Mouse (Mus musculus) liver, embryonic 16.5 days (tissue): ENCODE measurements around the gene Pcbp1. TPM values are rescaled to one million over a fixed set of nuclear protein-coding genes. Genes with fewer than 3 reads are reported as not detected.
A peak's percentile ranks its signal among the peaks of the same experiment; 100 is the strongest.

Experiments
- ATAC-seq: fragments of 200-750 bp; cut with Nextera tagmentation; 2 replicates; pipeline ENCODE4 v1.8.0; 2017; ENCODE audit warnings: low read depth, mild to moderate bottlenecking, moderate number of reproducible peaks, moderate library complexity
- H3K27ac ChIP-seq: fragments of 300-500 bp; sonication (generic); 2 replicates; pipeline ENCODE4 v1.5.1; 2014; ENCODE audit warnings: mild to moderate bottlenecking, low read length
- H3K27me3 ChIP-seq: fragments of 300-500 bp; sonication (generic); 2 replicates; pipeline ENCODE4 v1.6.1; 2014; ENCODE audit warnings: low read depth, low read length, mixed read lengths; ENCODE audit not compliant: control insufficient read depth, insufficient read depth
- H3K36me3 ChIP-seq: fragments of 300-500 bp; sonication (generic); 2 replicates; pipeline ENCODE4 v1.6.1; 2014; ENCODE audit warnings: mild to moderate bottlenecking; ENCODE audit not compliant: control insufficient read depth, insufficient read depth
- H3K4me1 ChIP-seq: fragments of 300-500 bp; sonication (generic); 2 replicates; pipeline ENCODE4 v1.6.1; 2014; ENCODE audit warnings: low read depth, low read length, mixed read lengths; ENCODE audit not compliant: control insufficient read depth
- H3K4me2 ChIP-seq: fragments of 300-500 bp; sonication (generic); 2 replicates; pipeline ENCODE4 v1.6.1; 2014; ENCODE audit warnings: low read depth, low read length, mixed read lengths
- H3K4me3 ChIP-seq: fragments of 300-500 bp; sonication (generic); 2 replicates; pipeline ENCODE4 v1.5.1; 2014; ENCODE audit warnings: low read depth, mild to moderate bottlenecking, low read length
- H3K9ac ChIP-seq: fragments of 300-500 bp; sonication (generic); 2 replicates; pipeline ENCODE4 v1.6.1; 2014; ENCODE audit warnings: low read depth, low read length
- H3K9me3 ChIP-seq: fragments of 300-500 bp; sonication (generic); replicated peaks from 2 replicates; pipeline ENCODE4 v1.6.1; 2016; ENCODE audit warnings: low read length; ENCODE audit not compliant: control insufficient read depth
- WGBS: fragments of 180-500 bp; shearing (Covaris S2); extraction: QIAGEN DNeasy Blood & Tissue Kit; methylation state at CpG from one replicate; pipeline ENCODE4 v1.1.7; 2014; ENCODE audit not compliant: insufficient replicate concordance; 5-methylcytosine and 5-hydroxymethylcytosine counted together
- polyA plus RNA-seq: library from polyadenylated mRNA; unstranded; fragments of >200 nt; fragmentation: Nextera tagmentation; extraction: Ambion mirVana; gene quantifications from 2 replicates; pipeline ENCODE4 v1.2.1, GENCODE M21; 2015

Gene Pcbp1
- polyA plus RNA-seq, 1 experiment from 2014 or later, result 82.3 TPM

DNA sequence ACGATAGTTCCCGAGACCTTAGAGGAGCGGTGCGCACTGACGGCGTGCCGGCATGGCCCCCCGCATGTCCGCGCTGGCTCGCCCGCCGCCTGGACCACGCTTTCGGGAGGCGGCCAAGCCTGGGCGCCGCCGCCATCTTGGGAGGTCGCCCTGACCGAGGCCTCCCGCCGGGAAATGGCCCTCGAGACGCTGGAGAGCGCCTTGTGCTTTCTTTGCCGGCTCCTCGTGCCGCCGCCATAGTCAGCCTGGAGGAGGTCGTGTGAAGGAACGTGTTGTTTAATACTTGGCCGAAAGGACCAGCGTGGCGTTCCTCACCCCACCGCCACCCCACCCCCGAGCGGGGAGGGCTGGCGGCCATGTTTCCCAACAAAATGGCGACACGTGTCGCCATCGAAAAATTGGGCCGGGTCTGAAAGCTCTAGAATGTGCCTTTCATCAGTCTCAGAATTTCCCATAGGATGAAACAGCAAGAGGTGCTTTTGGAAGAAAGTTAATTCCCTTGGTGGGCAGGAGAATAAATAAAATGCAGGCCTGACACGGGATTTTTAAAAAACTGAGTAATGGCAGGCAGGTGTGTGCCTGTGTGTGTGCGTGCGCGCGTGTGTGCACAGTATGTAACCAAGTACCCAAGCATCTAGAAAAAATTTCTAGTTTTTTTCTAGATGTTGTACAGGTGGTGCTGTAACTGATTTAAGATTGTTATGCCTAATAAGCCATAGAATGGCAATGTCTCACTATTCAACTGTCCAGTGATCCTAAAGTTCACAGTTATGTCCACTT lies 1.0 kb upstream of the Pcbp1 start:
- H3K9me3 ChIP-seq, result no peaks in the 10 kb centered on the region
- peaks cover 5% of the 10 kb centered on the region; the same call in 1 of the 2 replicates for H3K36me3 ChIP-seq
- peak overlapping the region; percentile 94 for H3K4me2 ChIP-seq
- H3K9ac ChIP-seq, result peak overlapping the region; percentile 81
- peak overlapping the region; percentile 99 for H3K27ac ChIP-seq
- peaks cover 29% of the 10 kb centered on the region for H3K4me1 ChIP-seq
- no peaks in the 10 kb centered on the region for H3K27me3 ChIP-seq
- WGBS, result 4% methylated on average over 49 of the region's 49 CpGs
- peak; percentile 36 for ATAC-seq
- peak overlapping the region; percentile 82 for H3K4me3 ChIP-seq

DNA sequence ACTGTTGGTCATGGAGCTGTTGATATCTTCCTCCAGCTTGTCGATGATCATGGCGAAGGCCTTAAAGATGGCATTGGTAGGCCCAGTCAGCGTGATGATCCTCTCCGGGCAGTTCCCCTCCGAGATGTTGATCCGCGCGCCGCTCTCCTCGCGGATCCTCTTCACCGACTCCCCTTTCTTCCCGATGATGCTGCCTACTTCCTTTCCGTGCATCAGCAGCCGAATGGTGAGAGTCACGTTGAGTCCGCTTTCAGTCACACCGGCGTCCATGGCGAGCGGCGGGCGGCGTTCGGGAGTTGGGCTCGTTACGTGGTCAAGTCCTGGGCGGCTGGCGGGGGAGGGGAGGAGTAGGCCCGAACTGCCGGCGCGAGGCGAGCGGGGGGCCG lies 482 bp downstream of the Pcbp1 start:
- Histone ChIP-seq H3K9ac (peak overlapping the region; percentile 81), H3K27me3 (no peaks in the 10 kb centered on the region), H3K4me1 (peaks cover 29% of the 10 kb centered on the region), H3K9me3 (no peaks in the 10 kb centered on the region), H3K4me2 (peak overlapping the region; percentile 94), H3K36me3 (peaks cover 3% of the 10 kb centered on the region; the same call in 1 of the 2 replicates), H3K27ac (peak overlapping the region; percentile 99), H3K4me3 (peak overlapping the region; percentile 82)
- under 1% methylated on average over 36 of the region's 36 CpGs for WGBS
- peak; percentile 31 for ATAC-seq

DNA sequence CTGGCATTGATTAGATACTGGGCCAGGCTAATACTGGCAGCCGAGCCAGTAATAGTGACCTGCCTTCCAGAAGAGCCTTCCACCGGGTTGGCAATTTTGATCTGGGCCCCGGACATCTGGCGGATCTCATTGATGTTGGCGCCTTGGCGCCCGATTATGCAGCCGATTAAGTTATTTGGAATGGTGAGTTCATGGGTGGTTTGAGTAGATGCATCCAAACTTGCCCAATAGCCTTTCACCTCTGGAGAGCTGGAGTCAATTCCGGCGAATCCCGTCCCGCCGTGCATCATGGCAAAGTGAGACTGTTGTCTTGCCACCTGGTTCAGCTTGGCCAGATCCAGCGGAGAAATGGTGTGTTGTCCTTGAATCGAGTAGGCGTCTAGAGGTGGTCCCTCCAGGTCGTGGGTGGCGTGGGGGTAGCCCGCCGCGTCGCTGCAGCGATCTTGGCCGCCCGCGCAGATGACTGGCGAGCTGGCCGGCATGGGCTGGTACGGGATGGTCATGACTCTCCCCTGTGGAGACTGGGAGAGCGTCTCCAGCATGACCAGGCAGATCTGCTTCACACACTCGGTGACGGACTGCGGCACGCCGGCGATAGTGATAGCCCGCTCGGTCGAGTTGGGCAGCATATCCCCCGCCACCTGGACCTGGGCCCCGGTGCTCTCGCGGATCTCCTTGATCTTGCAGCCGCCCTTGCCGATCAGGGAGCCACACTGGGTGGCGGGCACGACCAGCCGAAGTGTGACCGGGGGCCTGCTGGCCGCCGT lies 1.1 kb downstream of the Pcbp1 start:
- Histone ChIP-seq H3K4me3 (peak overlapping the region; percentile 82), H3K9ac (peak overlapping the region; percentile 81), H3K27me3 (no peaks in the 10 kb centered on the region), H3K27ac (peak overlapping the region; percentile 99), H3K4me2 (peak overlapping the region; percentile 94), H3K9me3 (no peaks in the 10 kb centered on the region), H3K36me3 (peaks cover 3% of the 10 kb centered on the region; the same call in 1 of the 2 replicates), H3K4me1 (peaks cover 29% of the 10 kb centered on the region)
- under 1% methylated on average over 51 of the region's 51 CpGs for WGBS
- ATAC-seq, result peak; percentile 68

DNA sequence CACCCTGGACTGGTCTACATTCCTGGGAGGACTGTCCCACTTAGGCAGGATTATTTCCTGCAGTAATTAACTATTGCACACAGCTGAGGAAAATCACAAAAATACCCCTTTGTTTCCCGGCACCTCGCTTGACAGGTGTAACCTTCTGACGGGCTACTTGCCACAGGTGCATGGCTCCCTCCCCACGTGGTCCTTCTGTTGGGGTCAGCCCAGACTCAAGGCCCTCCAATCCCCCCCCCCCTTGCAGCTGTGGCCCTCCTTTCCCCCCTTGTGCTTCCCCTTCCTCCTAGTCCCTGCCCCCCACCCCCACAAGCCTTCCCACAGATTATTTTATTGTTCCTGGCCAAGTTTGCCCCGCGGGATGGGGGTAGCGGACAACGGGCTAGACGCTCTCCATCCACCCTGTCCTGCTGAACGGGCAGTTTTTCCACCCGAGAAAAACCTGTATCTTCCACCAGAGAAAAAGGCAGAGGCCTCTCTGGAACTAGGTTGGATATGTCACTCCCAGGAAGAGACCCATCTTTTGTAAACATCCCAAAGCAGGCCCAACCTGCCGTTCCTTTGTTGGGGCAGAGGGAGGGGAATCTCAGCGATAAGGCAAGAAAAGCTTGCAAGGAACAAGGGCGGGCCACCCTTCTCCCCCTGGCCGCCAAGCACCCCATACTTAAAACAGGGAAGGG lies 2.2 kb downstream of the Pcbp1 start:
- Histone ChIP-seq H3K9ac (peak overlapping the region; percentile 81), H3K4me1 (peaks cover 29% of the 10 kb centered on the region), H3K4me2 (peak overlapping the region; percentile 94), H3K27ac (peak overlapping the region; percentile 74), H3K36me3 (no peaks in the 10 kb centered on the region), H3K9me3 (no peaks in the 10 kb centered on the region), H3K27me3 (no peaks in the 10 kb centered on the region), H3K4me3 (peak overlapping the region; percentile 82)
- ATAC-seq, result no peak
- WGBS, result under 1% methylated on average over 15 of the region's 15 CpGs

DNA sequence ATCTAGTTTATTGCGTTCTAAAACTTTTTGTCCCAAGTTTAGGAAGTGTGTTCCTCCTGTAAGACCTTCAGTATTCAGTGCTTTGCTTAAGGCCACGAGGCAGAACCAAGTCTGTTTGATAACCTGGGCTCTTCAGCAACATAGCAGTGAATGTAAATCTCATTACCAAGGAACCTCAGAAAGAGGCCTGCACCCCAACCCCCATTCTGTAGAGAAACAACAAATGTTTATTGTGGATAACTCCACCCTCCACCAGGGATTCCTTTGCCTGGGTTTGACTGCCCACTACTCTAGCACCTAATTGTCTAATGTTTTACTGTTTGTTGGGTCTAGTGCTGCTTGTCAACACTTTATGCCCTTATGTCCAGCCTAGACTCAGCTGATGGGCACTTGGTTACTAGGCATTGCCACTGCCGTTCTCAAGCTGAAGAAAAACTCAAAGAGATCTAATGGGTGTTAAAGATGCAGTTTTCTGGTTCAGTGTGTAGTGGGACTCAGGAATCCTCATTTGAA lies 2.8 kb downstream of the Pcbp1 start:
- peak overlapping the region; percentile 74 for H3K27ac ChIP-seq
- H3K27me3 ChIP-seq, result no peaks in the 10 kb centered on the region
- no peak for ATAC-seq
- 36% methylated on average over 3 of the region's 3 CpGs for WGBS
- H3K4me2 ChIP-seq, result peak overlapping the region; percentile 94
- H3K36me3 ChIP-seq, result no peaks in the 10 kb centered on the region
- H3K9ac ChIP-seq, result peak overlapping the region; percentile 81
- H3K4me1 ChIP-seq, result peaks cover 27% of the 10 kb centered on the region
- H3K4me3 ChIP-seq, result peak overlapping the region; percentile 82
- no peaks in the 10 kb centered on the region for H3K9me3 ChIP-seq

DNA sequence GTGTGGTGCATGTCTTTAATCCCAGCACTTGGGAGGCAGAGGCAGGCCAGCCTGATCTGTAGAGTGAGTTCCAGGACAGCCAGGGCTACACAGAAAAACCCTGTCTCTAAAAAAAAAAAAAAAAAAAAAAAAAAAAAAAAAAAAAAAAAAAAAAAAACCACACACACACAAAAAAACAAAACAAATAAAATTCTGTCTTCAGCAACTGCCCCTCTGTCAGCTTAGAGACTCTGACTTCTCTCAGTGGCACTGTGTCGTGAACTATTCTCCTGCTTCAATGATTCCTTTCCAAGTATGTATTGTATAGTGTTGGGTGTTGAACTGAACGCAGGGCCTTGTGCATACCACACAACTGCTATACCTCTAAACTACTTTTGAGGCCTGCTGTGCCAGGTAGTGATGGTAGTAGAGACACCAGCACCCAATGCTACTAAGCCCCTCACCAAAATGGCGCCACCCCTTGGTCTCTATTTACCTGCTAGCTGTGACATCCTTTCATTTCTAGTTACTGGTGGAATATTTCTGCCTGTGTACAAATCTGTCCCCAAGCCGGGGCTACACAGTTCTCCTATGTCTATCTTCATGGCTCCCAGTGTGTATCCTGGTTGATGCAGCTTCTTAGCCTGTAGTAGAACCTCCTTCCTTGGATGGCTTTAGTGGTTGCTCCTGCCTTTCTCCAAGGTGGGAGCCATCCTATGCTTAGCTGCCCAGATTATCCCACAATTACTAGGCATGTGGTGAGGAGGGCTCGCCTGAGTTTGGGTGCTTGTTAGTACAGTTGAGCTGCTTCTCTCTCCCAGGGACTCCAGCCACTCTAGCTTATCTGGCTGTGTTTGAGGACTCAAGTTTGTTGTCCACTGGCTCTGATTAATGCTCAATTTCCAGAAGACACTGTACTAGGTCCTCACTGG lies 3.9 kb downstream of the Pcbp1 start:
- H3K27me3 ChIP-seq, result no peaks in the 10 kb centered on the region
- ATAC-seq, result no peak
- H3K9ac ChIP-seq, result 0 out of 2 replicates have a peak overlapping the region, but pooled peaks have one; percentile 13
- H3K4me2 ChIP-seq, result 0 out of 2 replicates have a peak overlapping the region, but pooled peaks have one; percentile 12
- H3K27ac ChIP-seq, result peak overlapping the region; percentile 43; the same call in 1 of the 2 replicates
- H3K4me1 ChIP-seq, result peaks cover 18% of the 10 kb centered on the region
- 78% methylated on average over 5 of the region's 5 CpGs for WGBS
- H3K9me3 ChIP-seq, result no peaks in the 10 kb centered on the region
- no peak overlapping the region for H3K4me3 ChIP-seq
- no peaks in the 10 kb centered on the region for H3K36me3 ChIP-seq

DNA sequence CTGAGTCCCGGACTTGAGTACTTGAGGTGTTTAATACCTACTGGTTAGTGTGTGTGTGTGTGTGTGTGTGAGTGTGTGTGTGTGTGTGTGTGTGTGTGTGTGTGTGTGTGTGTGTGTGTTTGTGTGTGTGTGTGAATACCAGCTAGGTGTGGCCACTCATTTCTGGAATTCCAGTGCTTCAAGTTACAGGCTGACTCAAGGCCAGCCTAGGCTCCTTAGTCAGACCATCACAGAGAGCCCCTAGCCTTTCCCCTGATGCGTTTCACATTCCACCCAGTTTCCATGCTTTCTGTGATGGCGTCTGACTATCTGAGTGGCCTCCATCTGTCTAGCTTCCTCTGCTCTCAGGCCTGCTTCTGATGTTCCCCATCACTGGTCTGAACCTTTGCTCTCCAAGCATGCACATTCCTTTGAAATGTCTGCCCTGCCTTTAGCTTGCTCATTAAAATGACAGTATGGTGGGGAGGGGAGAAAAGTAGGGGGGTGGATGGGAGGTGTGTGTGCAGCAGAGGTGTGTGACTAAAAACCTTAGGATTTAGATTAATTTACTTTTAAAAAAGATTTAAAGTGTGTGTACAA lies 6.3 kb downstream of the Pcbp1 start:
- no peaks in the 10 kb centered on the region for H3K36me3 ChIP-seq
- no peak overlapping the region for H3K4me2 ChIP-seq
- no peaks in the 10 kb centered on the region for H3K9me3 ChIP-seq
- H3K9ac ChIP-seq, result no peak overlapping the region; the same call in 1 of the 2 replicates
- no peaks in the 10 kb centered on the region for H3K27me3 ChIP-seq
- no peak overlapping the region for H3K4me3 ChIP-seq
- peaks cover 18% of the 10 kb centered on the region for H3K4me1 ChIP-seq
- 70% methylated on average over 3 of the region's 3 CpGs for WGBS
- ATAC-seq, result no peak
- no peak overlapping the region for H3K27ac ChIP-seq

DNA sequence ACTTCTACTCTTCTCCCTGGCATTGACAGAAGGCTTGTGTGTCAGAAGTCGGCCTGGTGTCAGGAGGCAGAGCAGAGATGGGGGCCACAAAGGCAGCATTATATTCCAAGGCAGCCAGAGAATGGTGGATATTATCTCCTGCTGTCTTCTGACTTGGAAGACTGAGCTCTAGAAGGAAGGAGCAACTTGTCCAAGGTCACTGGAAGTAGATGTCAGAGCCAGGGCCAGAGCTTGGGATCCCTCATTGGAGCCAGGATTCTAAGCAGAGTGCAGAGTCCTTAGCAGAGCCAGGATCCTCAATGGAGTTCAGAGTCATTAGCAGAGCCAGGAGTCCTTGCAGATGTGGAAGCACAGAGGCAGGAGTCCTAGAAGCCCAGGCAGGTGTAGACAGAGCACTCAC lies 10.1 kb downstream of the Pcbp1 start:
- Histone ChIP-seq H3K4me2 (no peak overlapping the region), H3K4me3 (no peak overlapping the region), H3K27me3 (no peaks in the 10 kb centered on the region), H3K9ac (no peak overlapping the region), H3K27ac (no peak overlapping the region), H3K9me3 (no peaks in the 10 kb centered on the region), H3K4me1 (peaks cover under 1% of the 10 kb centered on the region), H3K36me3 (no peaks in the 10 kb centered on the region)
- 83% methylated on average over 1 of the region's 1 CpGs for WGBS
- ATAC-seq, result no peak
